Mouse (Mus musculus) right cerebral cortex, postnatal 4 days (tissue): ENCODE measurements around the gene Polrmt.

Source experiments
- DNase-seq: peaks from one replicate; pipeline ENCODE4 v3.0.0-alpha.2; 2022

Polrmt gene

GRCm38 (mm10) chr10:79745898-79746773 is at the start of gene Polrmt:
Gene Polrmt (minus strand): TSS chr10:79746581.
- peak; percentile 92 for DNase-seq

- DNase-seq, result no peak
Observed at GRCm38 (mm10) chr10:79795905-79796304, 49.5 kb upstream of the Polrmt start.

- no peak for DNase-seq
Observed at GRCm38 (mm10) chr10:79794491-79794931, 48.1 kb upstream of the Polrmt start.

- peak; percentile 57 for DNase-seq
Observed at GRCm38 (mm10) chr10:79793738-79794490, 47.5 kb upstream of the Polrmt start.

DNA sequence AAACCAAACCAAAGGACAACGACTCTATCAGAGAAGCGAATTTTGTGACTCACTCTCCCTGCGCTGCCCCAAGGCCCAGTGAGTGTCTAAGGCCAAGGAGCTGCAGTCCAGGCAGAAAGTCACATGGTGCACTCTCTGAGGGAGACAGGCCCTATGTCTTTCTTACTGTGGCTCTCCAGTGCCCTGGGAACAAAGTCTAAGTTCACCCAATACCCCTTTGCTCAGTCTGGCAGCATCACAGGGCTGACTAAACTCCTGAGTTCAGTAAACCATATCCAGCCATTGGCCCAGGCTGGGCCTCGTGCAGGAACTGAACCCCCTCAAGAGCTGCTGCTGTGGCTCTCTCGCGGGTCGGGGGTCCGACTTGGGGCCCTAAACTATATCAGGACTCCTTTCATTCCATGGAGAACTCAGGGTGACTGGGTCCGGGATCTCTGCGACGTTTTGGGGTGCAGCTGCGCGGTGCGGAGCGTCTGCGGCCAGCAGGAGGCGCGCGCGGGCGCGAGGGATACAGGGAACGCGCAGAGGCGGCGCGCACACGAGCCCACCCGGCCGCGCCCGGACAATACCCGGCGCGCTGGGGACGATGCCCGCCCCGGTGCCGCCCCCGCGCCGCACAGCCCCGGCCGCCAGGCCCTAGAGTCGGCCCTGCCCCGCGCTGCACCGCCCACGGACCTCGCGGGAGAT is 46.8 kb upstream of the Polrmt start, which contains the start of gene Palm:
Gene Palm (plus strand): TSS at position 522 of the 687 bp plus-strand sequence.
- DNase-seq, result peak; percentile 93

GRCm38 (mm10) chr10:79792339-79793040 is 46.1 kb upstream of the Polrmt start:
- no peak for DNase-seq

- DNase-seq, result no peak
Observed at GRCm38 (mm10) chr10:79790861-79791260, 44.5 kb upstream of the Polrmt start, which contains the start of gene Prss57. Gene Prss57 (minus strand): TSS chr10:79790961.

DNA sequence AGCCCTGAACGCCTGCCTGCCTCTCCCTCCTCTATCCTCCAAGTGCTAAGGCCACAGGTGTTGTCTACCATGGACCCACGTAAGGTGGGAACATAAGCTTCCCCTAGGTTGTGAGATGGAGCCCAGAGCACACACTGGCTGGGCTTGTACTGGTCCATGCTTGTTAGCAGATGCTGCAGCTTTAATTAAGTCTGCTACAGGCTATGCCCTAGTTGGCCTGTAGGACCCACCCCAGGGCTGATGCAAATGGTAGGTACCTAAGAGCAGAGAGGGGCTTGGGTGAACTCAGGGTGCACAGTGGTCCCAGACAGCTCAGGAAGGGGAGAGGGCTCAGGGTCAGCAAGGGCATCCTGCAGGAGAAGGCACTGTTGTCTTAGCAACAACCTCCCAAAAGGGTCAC is 43.2 kb upstream of the Polrmt start:
- DNase-seq, result no peak

- DNase-seq, result peak; percentile 92
Observed at GRCm38 (mm10) chr10:79788386-79789158, 42.2 kb upstream of the Polrmt start.

DNA sequence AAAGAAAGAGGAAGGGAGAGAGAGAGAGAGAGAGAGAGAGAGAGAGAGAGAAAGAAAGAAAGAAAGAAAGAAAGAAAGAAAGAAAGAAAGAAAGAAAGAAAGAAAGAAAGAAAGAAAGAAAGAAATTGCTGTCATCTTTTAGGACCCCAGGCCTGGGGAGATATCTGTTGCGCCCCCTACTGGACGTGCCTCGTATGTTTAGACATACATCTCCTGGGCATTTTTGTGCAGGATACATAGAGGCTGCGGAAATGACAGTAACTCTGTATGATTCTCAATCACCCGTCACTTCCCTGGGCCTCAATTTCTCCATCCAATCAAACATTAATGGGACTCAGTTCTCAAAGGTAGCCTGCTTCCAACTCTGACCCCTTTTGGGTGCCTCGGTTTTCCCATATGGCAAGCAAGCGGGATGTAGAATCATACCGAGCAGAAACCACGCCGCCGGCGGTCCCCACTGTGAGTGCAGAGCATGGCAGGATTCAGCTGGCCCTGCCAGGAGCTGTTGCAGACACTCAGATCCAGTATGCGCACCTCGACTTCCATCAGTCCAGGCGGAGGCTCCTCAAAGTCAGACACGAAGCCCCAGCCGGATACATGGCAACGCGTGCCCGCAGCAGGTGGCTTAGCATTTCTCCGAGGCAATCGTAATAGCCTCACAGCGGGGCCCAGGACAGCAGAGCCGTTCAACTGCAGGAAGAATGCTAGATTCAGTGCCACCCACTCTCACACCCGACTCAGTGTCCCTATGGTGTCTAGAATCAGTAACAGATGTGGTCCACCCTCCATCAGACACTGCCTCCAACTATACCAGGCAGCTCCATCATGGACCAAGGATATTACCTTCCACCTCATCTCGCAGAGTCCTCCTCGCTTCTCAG is 37.8 kb upstream of the Polrmt start:
- peak; percentile 66 for DNase-seq

GRCm38 (mm10) chr10:79783050-79783449 is 36.7 kb upstream of the Polrmt start:
- DNase-seq, result no peak

DNA sequence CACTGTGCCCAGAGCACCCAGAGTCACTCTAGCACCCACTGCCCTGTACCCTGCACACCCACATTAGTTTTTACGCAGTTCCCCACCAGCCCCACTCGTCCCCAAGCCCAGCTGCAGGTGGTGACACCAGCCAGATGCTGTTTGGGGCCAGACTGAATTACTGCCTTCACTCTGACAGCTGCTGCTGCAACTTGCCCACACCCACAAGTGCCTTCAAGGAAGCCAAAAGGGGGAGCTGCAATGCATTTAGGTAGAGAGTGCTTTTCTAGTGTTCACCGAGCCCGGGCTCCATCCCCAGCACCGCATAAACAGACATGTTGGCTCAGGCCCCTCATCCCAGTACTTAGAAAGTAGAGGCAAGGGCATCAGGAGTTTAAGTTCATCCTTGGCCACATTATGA is 35.6 kb upstream of the Polrmt start:
- DNase-seq, result no peak

DNA sequence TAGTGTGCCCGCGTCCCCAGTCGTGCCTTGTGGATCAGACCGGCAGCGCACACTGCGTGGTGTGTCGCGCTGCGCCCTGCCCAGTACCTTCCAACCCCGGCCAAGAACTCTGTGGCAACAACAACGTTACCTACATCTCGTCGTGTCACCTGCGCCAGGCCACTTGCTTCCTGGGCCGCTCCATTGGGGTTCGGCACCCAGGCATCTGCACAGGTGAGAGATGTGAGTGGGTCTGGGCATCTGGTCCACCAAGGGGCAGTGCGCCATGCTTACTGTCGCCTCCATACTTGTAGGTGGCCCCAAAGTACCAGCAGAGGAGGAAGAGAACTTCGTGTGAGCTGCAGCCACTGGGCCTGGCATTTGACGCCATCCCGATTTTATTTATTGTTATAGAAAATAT is 34.8 kb upstream of the Polrmt start:
- no peak for DNase-seq

DNA sequence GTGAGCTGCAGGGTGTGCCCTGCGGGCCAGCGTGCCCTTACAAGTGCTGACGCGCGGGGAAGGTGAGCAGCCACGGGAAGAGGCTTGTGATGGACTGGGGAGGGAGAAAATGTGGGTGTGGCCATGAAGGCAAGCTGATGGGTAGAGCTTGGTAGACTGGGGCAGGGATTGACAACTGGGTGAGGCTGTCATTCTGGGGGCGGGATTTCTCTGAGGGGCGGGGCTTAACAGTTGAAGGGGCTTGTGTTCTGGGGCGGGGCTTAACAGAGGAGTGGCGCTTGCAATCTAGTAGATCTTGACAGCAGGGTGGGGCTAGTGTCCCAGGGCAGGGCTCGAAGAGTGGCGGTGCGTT is 34.3 kb upstream of the Polrmt start:
- peak; percentile 65 for DNase-seq

DNA sequence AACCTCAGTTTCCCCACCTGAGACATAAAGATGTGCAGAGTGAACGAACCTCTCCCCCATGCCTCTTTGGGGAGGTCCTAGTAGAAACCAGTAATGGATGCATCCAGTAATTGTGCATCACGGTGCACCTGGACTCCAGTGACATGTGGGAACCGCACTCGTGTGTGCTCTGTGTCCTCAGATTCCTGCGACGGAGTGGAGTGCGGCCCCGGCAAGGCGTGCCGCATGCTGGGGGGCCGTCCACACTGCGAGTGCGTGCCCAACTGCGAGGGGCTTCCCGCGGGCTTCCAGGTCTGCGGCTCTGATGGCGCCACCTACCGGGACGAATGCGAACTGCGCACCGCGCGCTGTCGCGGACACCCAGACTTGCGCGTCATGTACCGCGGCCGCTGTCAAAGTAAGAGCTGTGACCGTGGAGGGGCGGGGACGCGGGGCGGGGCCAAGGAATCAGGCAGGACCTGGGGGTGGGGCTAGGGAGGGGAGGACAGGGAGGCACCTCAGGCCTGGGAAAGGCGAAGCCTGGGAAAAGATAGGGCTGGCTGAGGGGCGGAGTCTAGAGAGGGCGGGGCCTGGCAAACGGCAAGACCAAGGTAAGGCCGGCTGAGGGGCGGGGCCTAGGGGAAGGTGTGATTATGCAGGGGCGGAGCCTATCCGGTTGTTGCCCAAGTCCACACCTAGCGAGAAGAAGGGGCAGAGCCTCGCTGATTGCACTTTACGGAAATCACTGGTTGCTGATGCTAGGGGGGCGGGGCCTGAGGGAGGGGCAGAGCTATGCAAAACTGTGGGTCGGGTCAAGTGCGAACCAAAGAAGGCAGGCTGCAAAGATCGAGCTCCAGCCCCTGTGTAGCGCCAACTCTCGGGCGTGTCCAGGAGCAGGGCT is 33.6 kb upstream of the Polrmt start:
- peak; percentile 98 for DNase-seq

GRCm38 (mm10) chr10:79779193-79779592 is 32.8 kb upstream of the Polrmt start:
- no peak for DNase-seq

DNA sequence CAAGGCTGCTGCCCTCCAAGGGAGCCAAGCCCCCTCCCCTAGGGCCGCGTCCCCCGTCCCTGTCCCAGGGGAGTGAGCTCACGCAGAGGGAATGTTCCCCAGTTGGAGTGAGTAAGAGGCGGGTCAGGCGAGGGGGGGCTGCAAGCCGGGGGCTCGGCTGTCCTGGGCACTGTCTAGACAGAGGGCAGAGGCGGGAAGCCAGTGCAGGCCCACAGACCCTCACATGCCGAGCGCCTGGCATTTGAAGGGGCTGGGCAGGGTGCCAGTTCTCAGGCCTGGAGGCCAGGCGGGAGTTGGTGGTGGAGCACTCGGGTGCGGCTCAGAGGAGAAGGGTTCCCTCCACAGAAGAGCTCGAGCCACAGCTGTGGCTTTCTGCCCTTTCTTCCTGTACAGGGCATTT is 31.6 kb upstream of the Polrmt start:
- DNase-seq, result peak; percentile 59

DNA sequence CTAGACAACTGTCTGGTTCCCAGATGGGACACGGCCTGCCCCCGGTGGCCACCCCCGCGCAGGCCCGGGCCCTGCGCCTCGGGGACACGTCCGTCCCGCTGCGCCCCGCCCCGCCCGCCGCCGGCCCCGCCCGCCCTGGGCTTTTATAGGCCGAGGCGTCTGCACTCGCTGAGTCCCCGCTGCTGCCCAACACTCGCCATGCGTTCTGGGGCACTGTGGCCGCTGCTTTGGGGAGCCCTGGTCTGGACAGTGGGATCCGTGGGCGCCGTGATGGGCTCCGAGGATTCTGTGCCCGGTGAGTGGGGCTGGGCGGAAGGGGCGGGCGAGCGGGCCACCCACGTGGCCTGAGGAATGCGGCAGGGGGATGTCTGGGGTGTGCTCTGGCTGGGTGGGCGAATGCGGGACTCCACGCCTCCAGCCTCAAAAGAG is 30.7 kb upstream of the Polrmt start, which contains the start of gene Fstl3:
Gene Fstl3 (plus strand): TSS at position 170 of the 429 bp plus-strand sequence.
- DNase-seq, result no peak

- no peak for DNase-seq
Observed at GRCm38 (mm10) chr10:79774486-79775279, 28.3 kb upstream of the Polrmt start.
